Mouse (Mus musculus) kidney, postnatal 36 days (tissue): ENCODE measurements around the gene Prdm12.
"Not testable (repeated sequence)": the region's sequence is repeated elsewhere in the genome, so short reads cannot be mapped to it uniquely, and the experiment has no call there.

Experiments
- DNase-seq, 2 experiments: peaks; one replicate each; pipeline ENCODE4 v3.0.0; 2021 to 2022; ENCODE audit warnings: mixed read lengths in 2 of 2

The Prdm12 gene

GRCm38 (mm10) chr2:31653971-31654853 is 14.4 kb downstream of the Prdm12 start:
- peak in 1 of 2 experiments; percentile 33 for DNase-seq

DNA sequence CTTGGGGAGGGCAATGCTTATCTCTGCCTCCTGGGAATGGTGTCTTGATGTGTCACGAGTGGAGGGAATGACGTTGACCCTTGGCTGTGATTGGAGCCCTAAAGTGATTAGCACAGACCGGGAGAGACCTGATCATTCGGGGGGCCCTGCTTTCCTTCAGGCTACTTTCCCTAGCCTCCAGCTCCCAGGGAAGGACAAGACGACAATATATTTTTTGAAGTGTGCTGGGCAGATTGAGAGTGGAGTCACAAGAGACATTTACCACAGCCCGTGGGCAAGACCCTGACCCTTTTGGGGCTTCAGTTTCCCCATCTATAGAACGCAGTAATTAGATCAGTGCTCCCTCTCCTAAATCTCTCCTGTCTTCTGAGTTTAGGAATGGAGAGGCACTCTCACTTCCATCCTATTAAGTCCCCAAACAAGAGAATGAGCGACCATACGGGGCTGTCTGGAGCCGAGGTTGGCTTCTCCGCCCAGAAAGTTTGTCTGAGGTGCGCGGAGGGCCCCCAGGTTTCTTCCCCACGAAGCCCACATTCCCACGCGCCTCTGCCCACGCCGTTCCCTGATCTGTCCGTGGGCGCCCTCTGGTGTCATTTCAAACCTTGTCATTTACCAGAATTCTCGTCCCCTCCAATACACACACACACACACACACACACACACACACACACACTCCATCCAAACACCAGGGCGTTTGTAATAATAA is 15.2 kb downstream of the Prdm12 start:
- DNase-seq, result peak; percentile 17 to 83

GRCm38 (mm10) chr2:31656374-31656773 is 16.5 kb downstream of the Prdm12 start:
- DNase-seq, result no peak

GRCm38 (mm10) chr2:31662939-31663803 is 23.3 kb downstream of the Prdm12 start:
- peak in 1 of 2 experiments; percentile 37 for DNase-seq

- peak in 1 of 2 experiments; percentile 53 for DNase-seq
These were observed 24.0 kb downstream of the Prdm12 start for GRCm38 (mm10) chr2:31663804-31664180.

DNA sequence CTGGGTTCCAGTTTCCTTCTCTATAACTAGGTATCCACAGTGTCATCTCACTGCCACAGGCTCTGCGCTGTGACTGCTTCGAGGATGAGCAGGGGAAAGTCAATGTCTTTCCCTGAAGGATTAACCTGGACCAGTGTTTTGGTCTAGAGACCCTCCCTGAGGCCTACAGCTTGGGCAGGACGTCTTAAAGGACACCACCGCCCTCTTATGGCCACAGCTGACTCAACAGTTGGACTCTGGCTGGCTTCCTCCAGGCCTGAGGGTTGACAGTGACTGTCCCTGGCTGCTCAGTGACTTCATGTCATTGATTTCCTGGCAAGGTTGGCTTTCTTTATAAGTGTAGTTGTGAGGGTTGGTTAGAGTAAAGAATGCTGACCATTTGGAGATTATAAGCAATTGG is 27.5 kb downstream of the Prdm12 start:
- peak; percentile 46 to 71 for DNase-seq

DNA sequence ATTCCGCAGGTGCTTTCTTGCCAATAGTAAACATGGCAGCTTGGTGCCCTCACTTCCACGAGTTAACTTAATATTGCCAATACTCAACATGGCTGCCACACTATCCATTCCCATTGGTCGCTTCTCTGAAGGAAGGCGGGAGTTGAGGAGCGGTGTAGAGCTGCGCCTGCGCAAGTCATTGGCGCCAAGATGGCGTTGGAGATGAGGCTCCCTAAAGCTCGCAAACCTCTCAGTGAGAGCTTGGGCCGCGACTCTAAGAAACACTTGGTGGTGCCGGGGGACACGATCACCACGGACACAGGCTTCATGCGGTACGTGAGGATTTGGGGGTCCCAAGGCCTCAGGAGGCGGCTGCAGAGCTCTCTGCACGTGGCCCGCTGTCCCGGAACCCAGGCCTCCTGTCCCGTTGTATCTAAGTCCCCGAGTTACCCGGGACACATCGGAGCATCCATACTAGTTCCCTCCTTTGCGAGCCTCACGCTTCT is 30.8 kb downstream of the Prdm12 start, which contains the start of gene Exosc2:
Exosc2 (plus strand) TSS at position 165 of the 485 bp plus-strand sequence.
- peak; percentile 93 to 95 for DNase-seq

- DNase-seq, result no peak
These were observed 38.8 kb downstream of the Prdm12 start for GRCm38 (mm10) chr2:31678641-31679040.

- DNase-seq, result not testable (repeated sequence)
These were observed 41.3 kb downstream of the Prdm12 start for GRCm38 (mm10) chr2:31681051-31681707.

- peak in 1 of 2 experiments; percentile 43 for DNase-seq
These were observed 41.9 kb downstream of the Prdm12 start for GRCm38 (mm10) chr2:31681731-31682235.

DNA sequence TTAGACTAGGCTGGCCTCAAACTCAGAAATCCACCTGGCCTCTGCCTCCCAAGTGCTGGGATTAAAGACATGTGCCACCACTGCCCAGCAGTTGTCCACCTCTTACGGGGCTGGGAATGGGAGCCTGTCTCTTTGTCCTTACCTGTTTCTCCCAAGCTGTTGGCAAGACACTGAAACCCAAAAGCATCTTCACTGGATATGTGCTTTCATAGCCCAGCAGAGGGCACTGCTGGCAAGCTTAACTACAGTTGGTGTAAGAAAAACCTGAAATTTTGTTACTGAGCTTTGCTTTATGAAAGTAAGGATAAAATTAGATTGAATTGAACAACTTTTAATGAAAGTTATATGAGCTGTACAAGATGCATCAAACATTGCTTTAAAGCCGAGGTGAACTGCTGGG is 43.8 kb downstream of the Prdm12 start:
- peak; percentile 56 to 86 for DNase-seq

DNA sequence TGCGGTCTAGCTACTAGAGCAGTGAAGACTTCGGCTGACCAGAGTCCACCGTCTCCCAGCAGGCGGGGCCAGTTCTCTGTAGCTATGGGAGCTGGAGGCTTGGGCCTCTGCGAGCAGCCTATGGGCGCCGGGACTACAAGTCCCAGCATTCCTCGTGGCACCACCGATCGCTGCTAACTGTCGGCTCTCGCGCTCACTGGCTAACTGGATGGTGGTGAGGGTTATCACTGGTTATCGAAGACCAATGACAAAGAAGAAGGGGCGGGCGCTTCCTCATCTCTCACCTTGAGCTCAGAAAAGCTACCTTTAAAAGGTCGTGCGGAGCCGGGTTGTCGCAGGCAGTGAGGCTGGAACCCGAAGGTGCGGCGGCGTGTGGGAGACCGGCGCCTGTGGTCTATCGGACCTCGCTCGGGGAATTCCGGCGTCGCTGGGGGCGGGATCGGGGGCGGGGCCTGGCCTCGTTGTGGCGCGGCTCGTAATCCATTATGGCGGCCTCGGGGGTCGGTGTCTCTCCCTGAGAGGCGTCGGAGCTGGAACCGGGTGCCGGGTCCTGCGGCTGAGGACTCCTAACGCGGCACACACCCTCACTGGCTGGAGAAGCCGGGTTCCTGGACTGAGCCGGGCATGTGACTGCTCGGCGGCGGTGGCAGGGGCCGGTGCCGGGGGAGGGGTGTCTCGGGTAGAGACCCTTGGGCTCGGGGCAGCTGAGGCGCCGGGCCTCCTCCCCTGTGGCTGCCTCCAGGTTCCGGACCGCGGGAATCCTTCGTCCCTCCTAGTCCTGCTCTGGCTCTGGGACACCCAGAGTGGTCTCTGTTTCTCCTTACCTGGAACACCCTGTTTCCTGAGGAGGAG is 48.5 kb downstream of the Prdm12 start, which contains the start of gene Abl1:
Abl1 (plus strand) TSS at position 303 of the 852 bp plus-strand sequence.
- DNase-seq, result peak; percentile 97 to 99

DNA sequence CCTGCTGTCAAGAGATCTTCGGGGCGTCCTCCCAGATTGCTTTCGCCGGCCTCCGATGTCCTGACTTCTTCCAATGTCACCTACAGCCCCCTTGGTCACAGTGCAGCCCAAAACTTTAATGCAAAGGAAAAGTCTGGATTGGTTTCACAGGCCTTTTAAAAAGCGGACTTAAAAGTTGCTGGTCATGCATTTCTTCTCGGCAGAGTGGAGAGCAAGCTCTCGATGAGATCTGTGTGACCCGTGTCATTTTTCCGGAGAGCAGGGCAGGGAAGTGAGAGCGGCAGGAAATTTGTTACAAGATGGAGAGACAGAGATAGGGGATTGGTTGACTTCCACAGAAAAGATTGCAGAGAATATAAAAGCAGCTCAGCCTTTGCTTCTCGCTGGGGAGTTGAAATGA is 49.2 kb downstream of the Prdm12 start:
- peak; percentile 20 to 40 for DNase-seq

GRCm38 (mm10) chr2:31690063-31690462 is 50.2 kb downstream of the Prdm12 start:
- DNase-seq, result peak in 1 of 2 experiments; percentile 36

DNA sequence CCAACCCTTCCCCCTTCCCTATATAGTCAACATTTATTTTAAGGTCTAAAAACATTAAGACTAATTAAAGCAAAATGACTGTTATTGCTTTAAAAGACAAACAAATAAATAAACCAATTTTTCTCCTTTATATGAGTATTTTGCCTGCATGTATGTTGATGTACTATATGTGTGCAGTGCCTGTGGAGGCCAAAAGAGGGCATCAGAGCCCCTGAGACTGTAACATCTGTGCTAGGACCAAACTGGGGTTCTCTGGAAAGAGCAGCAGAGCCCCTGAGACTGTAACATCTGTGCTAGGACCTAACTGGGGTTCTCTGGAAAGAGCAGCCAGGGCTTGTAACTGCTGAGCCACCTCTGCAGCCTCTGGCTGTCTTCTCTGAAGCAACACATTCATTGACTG is 58.4 kb downstream of the Prdm12 start:
- peak in 1 of 2 experiments; percentile 38 for DNase-seq

DNA sequence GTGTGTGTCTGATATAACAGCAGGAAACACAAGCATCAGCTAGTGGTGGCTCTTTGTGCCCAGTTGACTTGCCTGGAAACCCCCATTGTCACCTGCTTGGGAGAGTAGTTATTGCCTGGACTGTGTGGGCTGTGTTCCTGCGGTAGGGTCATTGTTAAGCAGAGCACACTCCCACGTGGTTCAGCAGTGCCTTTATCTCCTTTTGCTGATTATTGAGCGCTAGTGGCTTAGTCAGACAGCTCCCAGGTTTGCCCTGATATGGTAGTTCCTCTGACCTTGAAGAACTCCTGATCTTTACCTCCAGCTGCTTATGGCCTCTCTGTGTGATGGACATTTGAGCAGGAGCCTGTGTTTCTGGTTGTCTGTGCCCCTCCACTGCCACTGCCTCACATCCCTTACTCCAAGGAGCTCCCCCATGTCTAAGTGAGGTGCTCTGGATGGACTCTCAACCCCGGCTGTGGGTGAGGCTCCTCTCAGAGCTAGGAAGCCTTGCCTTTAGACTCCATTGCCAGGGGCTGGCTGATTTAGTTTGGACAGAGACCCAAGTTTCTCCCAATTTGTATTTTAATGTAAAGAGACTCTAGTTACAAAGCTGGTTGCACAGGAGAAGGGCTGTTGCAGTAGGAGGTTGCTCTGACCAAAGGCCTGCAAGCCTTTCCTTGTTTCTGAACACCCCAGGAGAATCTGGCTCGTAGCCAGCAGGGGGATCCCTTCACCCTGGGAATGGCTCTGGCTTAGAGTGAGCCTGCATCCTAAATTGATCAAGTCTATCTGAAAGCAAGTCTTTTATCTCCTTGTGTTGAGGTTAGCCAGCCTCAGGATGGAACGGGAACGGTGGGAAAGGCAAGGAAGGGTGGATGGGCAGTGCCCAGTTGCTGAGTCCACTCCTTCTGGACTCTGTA is 61.0 kb downstream of the Prdm12 start:
- peak; percentile 40 to 44 for DNase-seq

- no peak for DNase-seq
These were observed 63.4 kb downstream of the Prdm12 start for GRCm38 (mm10) chr2:31703226-31703625.
